Mouse (Mus musculus) embryonic facial prominence, embryonic 14.5 days (tissue): ENCODE measurements at regions not wholly inside any gene's neighbourhood (a gene's known extent, or its start where the extent isn't known, plus 50 kb on each side); places are given as distances from the start of the nearest gene placed in this dataset.
A peak's percentile ranks its signal among the peaks of the same experiment; 100 is the strongest.

ENCODE experiments used
- ATAC-seq: fragments of 200-750 bp; cut with Nextera tagmentation; 2 replicates; pipeline ENCODE4 v1.8.0; 2017; ENCODE audit warnings: low read depth, moderate number of reproducible peaks, moderate TSS enrichment
- DNase-seq: peaks from one replicate; pipeline ENCODE4 v3.0.0-alpha.2; 2015; ENCODE audit warnings: low spot score
- H3K27ac ChIP-seq: fragments of 300-500 bp; sonication (generic); replicated peaks from 2 replicates; pipeline ENCODE4 v1.5.1; 2014; ENCODE audit warnings: low read depth, mild to moderate bottlenecking, low read length, moderate library complexity
- H3K27me3 ChIP-seq: fragments of 300-500 bp; sonication (generic); replicated peaks from 2 replicates; pipeline ENCODE4 v1.6.1; 2014; ENCODE audit warnings: low read length; ENCODE audit not compliant: control insufficient read depth, insufficient read depth
- H3K36me3 ChIP-seq: fragments of 300-500 bp; sonication (generic); 2 replicates; pipeline ENCODE4 v1.6.1; 2014; ENCODE audit warnings: low read length, mixed read lengths; ENCODE audit not compliant: control insufficient read depth, insufficient read depth
- H3K4me1 ChIP-seq: fragments of 300-500 bp; sonication (generic); 2 replicates; pipeline ENCODE4 v1.6.1; 2014; ENCODE audit warnings: antibody characterized with exemption, low read length; ENCODE audit not compliant: control insufficient read depth, insufficient read depth
- H3K4me2 ChIP-seq: fragments of 300-500 bp; sonication (generic); 2 replicates; pipeline ENCODE4 v1.6.1; 2014; ENCODE audit warnings: low read depth, mild to moderate bottlenecking, low read length, moderate library complexity, mixed read lengths
- H3K4me3 ChIP-seq: fragments of 300-500 bp; sonication (generic); 2 replicates; pipeline ENCODE4 v1.5.1; 2014; ENCODE audit warnings: low read depth, mild to moderate bottlenecking, low read length
- H3K9ac ChIP-seq: fragments of 300-500 bp; sonication (generic); 2 replicates; pipeline ENCODE4 v1.6.1; 2014; ENCODE audit warnings: low read depth, mild to moderate bottlenecking, low read length, moderate library complexity, mixed read lengths
- H3K9me3 ChIP-seq: fragments of 300-500 bp; sonication (generic); 2 replicates; pipeline ENCODE4 v1.6.1; 2016; ENCODE audit warnings: low read length; ENCODE audit not compliant: control insufficient read depth
- WGBS: fragments of 180-500 bp; shearing (Covaris S2); extraction: QIAGEN DNeasy Blood & Tissue Kit; methylation state at CpG from one replicate; pipeline ENCODE4 v1.1.7; 2014; 5-methylcytosine and 5-hydroxymethylcytosine counted together

- H3K4me1 ChIP-seq, result peaks cover 19% of the 10 kb centered on the region
- DNase-seq (peak; percentile 39), ATAC-seq (no peak)
- no peaks in the 10 kb centered on the region for H3K27me3 ChIP-seq
- WGBS, result 2% methylated on average over 16 of the region's 16 CpGs
- H3K36me3 ChIP-seq, result no peaks in the 10 kb centered on the region
- H3K27ac ChIP-seq, result peak overlapping the region; percentile 58; the same call in 1 of the 2 replicates
- H3K9ac ChIP-seq, result peak overlapping the region; percentile 56
- H3K4me2 ChIP-seq, result peak overlapping the region; percentile 58
- no peaks in the 10 kb centered on the region for H3K9me3 ChIP-seq
- H3K4me3 ChIP-seq, result peak overlapping the region; percentile 32
Measured at GRCm38 (mm10) chr14:105482644-105483351, 224.4 kb downstream of the Ndfip2 start.

- Histone ChIP-seq H3K4me2 (peak overlapping the region; percentile 41), H3K9ac (no peak overlapping the region), H3K4me1 (peaks cover 19% of the 10 kb centered on the region), H3K4me3 (peak overlapping the region; percentile 4; the same call in 1 of the 2 replicates), H3K9me3 (no peaks in the 10 kb centered on the region), H3K36me3 (no peaks in the 10 kb centered on the region), H3K27me3 (no peaks in the 10 kb centered on the region), H3K27ac (no peak overlapping the region)
- DNase-seq, result peak; percentile 74
- WGBS, result 10% methylated on average over 9 of the region's 9 CpGs
- no peak; the same call in 1 of the 2 replicates for ATAC-seq
Measured at GRCm38 (mm10) chr14:105480048-105480447, 221.7 kb downstream of the Ndfip2 start.

- Histone ChIP-seq H3K27me3 (no peaks in the 10 kb centered on the region), H3K9ac (no peak overlapping the region), H3K4me2 (no peak overlapping the region), H3K4me1 (no peaks in the 10 kb centered on the region), H3K4me3 (no peak overlapping the region), H3K27ac (no peak overlapping the region), H3K36me3 (no peaks in the 10 kb centered on the region), H3K9me3 (no peaks in the 10 kb centered on the region)
- DNase-seq (peak; percentile 82), ATAC-seq (no peak)
Measured at GRCm38 (mm10) chr14:105474991-105475553, 216.7 kb downstream of the Ndfip2 start.

- Histone ChIP-seq H3K4me1 (0 out of 2 replicates have a peak, but pooled peaks cover 3% of the 10 kb centered on the region), H3K9ac (no peak overlapping the region), H3K9me3 (no peaks in the 10 kb centered on the region), H3K4me2 (no peak overlapping the region), H3K27ac (no peak overlapping the region), H3K36me3 (no peaks in the 10 kb centered on the region), H3K4me3 (no peak overlapping the region), H3K27me3 (no peaks in the 10 kb centered on the region)
- DNase-seq (peak; percentile 52), ATAC-seq (peak; percentile 22; the same call in 1 of the 2 replicates)
- 61% methylated on average over 3 of the region's 3 CpGs for WGBS
Measured at GRCm38 (mm10) chr14:105448919-105449458, 190.6 kb downstream of the Ndfip2 start.

- 38% methylated on average over 5 of the region's 5 CpGs for WGBS
- H3K4me3 ChIP-seq, result no peak overlapping the region
- no peaks in the 10 kb centered on the region for H3K27me3 ChIP-seq
- DNase-seq (no peak), ATAC-seq (no peak)
- H3K4me2 ChIP-seq, result no peak overlapping the region
- no peak overlapping the region for H3K27ac ChIP-seq
- no peaks in the 10 kb centered on the region for H3K4me1 ChIP-seq
- H3K36me3 ChIP-seq, result no peaks in the 10 kb centered on the region
- H3K9me3 ChIP-seq, result no peaks in the 10 kb centered on the region
- H3K9ac ChIP-seq, result no peak overlapping the region
Measured at GRCm38 (mm10) chr14:105447088-105447487, 188.7 kb downstream of the Ndfip2 start.

GRCm38 (mm10) chr14:105435343-105435742 is 177.0 kb downstream of the Ndfip2 start:
- WGBS, result 77% methylated on average over 6 of the region's 6 CpGs
- Histone ChIP-seq H3K36me3 (no peaks in the 10 kb centered on the region), H3K4me1 (no peaks in the 10 kb centered on the region), H3K27me3 (no peaks in the 10 kb centered on the region), H3K4me3 (no peak overlapping the region), H3K9me3 (no peaks in the 10 kb centered on the region), H3K4me2 (no peak overlapping the region), H3K9ac (no peak overlapping the region), H3K27ac (no peak overlapping the region)
- DNase-seq (no peak), ATAC-seq (no peak)

GRCm38 (mm10) chr14:105433456-105433855 is 175.1 kb downstream of the Ndfip2 start:
- Histone ChIP-seq H3K9ac (no peak overlapping the region), H3K36me3 (no peaks in the 10 kb centered on the region), H3K4me1 (0 out of 2 replicates have a peak, but pooled peaks cover 3% of the 10 kb centered on the region), H3K27ac (no peak overlapping the region), H3K9me3 (no peaks in the 10 kb centered on the region), H3K4me2 (no peak overlapping the region), H3K4me3 (no peak overlapping the region), H3K27me3 (no peaks in the 10 kb centered on the region)
- ATAC-seq, result no peak
- no peak for DNase-seq
- 93% methylated on average over 2 of the region's 2 CpGs for WGBS

GRCm38 (mm10) chr14:105432670-105433069 is 174.3 kb downstream of the Ndfip2 start:
- WGBS, result 3% methylated on average over 4 of the region's 4 CpGs
- Histone ChIP-seq H3K36me3 (no peaks in the 10 kb centered on the region), H3K4me2 (no peak overlapping the region), H3K4me1 (peaks cover 8% of the 10 kb centered on the region), H3K9ac (no peak overlapping the region), H3K9me3 (no peaks in the 10 kb centered on the region), H3K27me3 (no peaks in the 10 kb centered on the region), H3K27ac (no peak overlapping the region), H3K4me3 (no peak overlapping the region)
- ATAC-seq (peak; percentile 41; the same call in 1 of the 2 replicates), DNase-seq (peak; percentile 41)
